Mouse (Mus musculus) liver, embryonic 14.5 days (tissue): ENCODE data around the gene Rita1.

Source experiments
- CTCF ChIP-seq: IDR thresholded peaks from 2 replicates; pipeline ENCODE4 v1.5.1; 2016; ENCODE audit warnings: antibody characterized with exemption, low read depth, control low read depth
- EP300 ChIP-seq: IDR thresholded peaks from 2 replicates; pipeline ENCODE4 v1.6.1; 2016; ENCODE audit warnings: antibody characterized with exemption, low read depth

DNA sequence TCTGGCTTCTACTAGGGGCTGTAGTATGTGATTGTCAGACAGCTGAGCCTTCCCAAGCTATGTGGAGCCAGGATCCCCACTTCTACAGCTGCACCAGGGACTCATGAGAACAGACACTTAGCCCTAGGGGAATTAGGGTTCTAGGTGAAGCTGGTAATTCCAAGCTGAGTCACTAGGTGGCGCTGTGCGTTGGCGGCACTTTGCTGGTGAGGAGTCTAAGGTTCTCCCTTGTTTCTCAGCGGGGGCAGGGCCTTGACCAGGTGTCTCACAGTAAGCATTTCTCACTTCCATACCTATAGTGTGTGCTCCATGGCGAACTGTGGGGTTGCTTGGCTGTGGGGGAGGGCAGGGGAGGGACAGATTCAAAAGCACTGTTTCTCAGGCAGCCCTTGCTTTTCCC, 6.8 kb upstream of the Rita1 start:
- TF ChIP-seq CTCF = peak; percentile 97
- TF ChIP-seq EP300 = no peak
